8 mouse cellular contexts compared by ENCODE assay signal in the genomic region with DNA sequence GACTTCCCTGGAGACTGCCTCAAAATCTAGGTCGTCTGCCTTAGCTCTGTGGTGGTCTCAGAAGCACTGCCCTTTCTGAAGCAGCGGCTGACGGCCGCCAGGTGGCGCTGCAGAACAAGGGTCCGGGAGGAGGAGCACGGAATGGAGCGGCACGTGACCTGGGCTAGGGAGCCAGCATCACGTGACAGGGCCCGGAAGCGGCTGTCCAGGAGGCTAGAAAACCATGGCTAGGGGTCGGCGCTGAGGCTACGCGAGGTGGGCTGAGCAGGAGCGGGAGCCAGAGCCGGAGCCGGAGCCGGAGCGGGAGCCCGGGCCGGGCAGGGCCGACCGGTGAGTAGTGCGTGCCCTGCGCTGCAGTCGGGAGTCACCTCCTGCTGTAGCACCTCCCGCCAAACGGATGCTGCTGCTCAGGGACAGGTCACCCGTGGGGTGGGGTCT. TPM values are rescaled to one million over a fixed set of nuclear protein-coding genes. Genes with fewer than 3 reads are reported as not detected.
DNase-seq lines count a peak whose midpoint lies in the region; ATAC-seq and TF ChIP-seq lines count a peak whose summit lies in the region.

A gene (plus strand): TSS at position 192 of the 438 bp plus-strand sequence.

- peak within 1 kb of the TSS; percentile 53; the same call in 1 of the 2 replicates for H3K27ac ChIP-seq in cortical plate, adult 2 months (ENCODE audit: insufficient read depth, low read length)

- peak within 1 kb of the TSS; percentile 95 for H3K4me3 ChIP-seq in cortical plate, adult 2 months (ENCODE audit: insufficient read depth, low read length)

- TF ChIP-seq POLR2A in cortical plate, adult 2 months (IDR thresholded peaks at IDR 0.05; ENCODE audit: extremely low read depth, insufficient read depth, low read length) = peak; percentile 68; the same call in 1 of the 2 replicates

- peak; percentile 89 for TF ChIP-seq CTCF in cortical plate, adult 2 months (IDR thresholded peaks at IDR 0.05; ENCODE audit: extremely low read depth, insufficient read depth, low read length)

- DNase-seq in gastrocnemius, postnatal 10 days = peak; percentile 100
- peak; percentile 95 to 98 for DNase-seq in left cerebral cortex, postnatal 10 days (ENCODE audit: extremely low spot score in 1 of 2, low spot score in 2 of 2)
- DNase-seq in right cerebral cortex, postnatal 25 days = peak; percentile 96
- peak; percentile 92 to 99 for DNase-seq in urinary bladder, postnatal 4 days (ENCODE audit: low spot score in 2 of 2)

- ATAC-seq in activated CD4-positive, CD25-positive, alpha-beta regulatory T cell, adult 4 months = peak; percentile 83
- peak; percentile 94 for ATAC-seq in inflammation-experienced regulatory T-cells, adult 6 months
- peak; percentile 91 for ATAC-seq in megakaryocyte-erythroid progenitor cell, adult 5-6 weeks (replicated peaks; ENCODE audit: low FRiP score, low TSS enrichment, poor library complexity, severe bottlenecking)

- H3K4me1 ChIP-seq in cortical plate, adult 2 months (ENCODE audit: control insufficient read depth, insufficient read depth, low read length) = no peaks in the 10 kb centered on the region

- intact Hi-C loops in left cerebral cortex, postnatal 10 days (cut with DNase I) = loop anchor here (2.0 to 5.0 kb wide), 3 partner anchors 33 to 243 kb away; no protein-coding TSS in a partner anchor

RNA-seq across cellular contexts. Expression of the gene that starts here (rescaled TPM):
- 1 to 10 TPM; 2.3 to 2.5 TPM for polyA plus RNA-seq in activated CD4-positive, CD25-positive, alpha-beta regulatory T cell, adult 4 months (2017; shearing (Covaris generic))
- 33.5 and 35.9 TPM in 2 replicates for polyA plus RNA-seq in cortical plate, adult 2 months (2012; rRNA removed)
- total RNA-seq in gastrocnemius, postnatal 10 days (2021) = 1 to 10 TPM; 7.3 to 7.4 TPM
- 1 to 10 TPM; 3.6 to 4.7 (median 4.6) TPM for polyA plus RNA-seq in inflammation-experienced regulatory T-cells, adult 6 months (2017; shearing (Covaris generic))
- total RNA-seq in left cerebral cortex, postnatal 10 days (2021) = 10 to 100 TPM; 58.5 to 59.0 TPM
- 6.9 and 9.1 TPM in 2 replicates for total RNA-seq in megakaryocyte-erythroid progenitor cell, adult 5-6 weeks (2014; fragmentation: Nextera tagmentation)
- total RNA-seq in megakaryocyte-erythroid progenitor cell, adult 5-6 weeks (2017) = 3.0 and 8.3 TPM in 2 replicates

Comparison
In these comparisons a context has a peak if more than half of its experiments do, and no peak if none do; other contexts are left out.
1. Peak in every context shown above with its lines: DNase-seq, ATAC-seq, H3K4me3 ChIP-seq and H3K27ac ChIP-seq.
2. RNA of the gene that starts here (total RNA-seq): 58.5 to 59.0 TPM in left cerebral cortex, postnatal 10 days; 3.0 to 9.1 TPM in megakaryocyte-erythroid progenitor cell, adult 5-6 weeks and 7.3 to 7.4 TPM in gastrocnemius, postnatal 10 days; every median in the first group is over 4 times any median in the second.